In the genomic region with DNA sequence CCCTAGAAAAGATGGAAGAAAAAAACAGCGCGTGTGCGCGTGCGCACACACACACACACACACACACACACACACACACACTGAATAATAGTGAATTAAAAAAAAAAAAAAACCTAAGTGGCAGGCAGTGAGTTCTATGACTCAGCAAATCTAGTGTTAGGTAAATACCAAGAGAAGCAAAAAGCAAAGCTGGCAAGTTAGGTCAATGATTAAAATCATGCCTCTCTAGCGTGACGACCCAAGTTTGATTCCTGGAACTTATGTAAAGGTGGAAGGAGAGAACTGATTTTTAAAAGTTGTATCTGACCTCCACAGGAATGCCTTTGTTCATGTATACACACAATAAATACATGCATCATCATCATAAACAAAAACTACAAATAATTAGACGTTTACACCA, we compare ENCODE assay signal across 29 mouse cellular contexts. TPM values are rescaled to one million over a fixed set of nuclear protein-coding genes. Genes with fewer than 3 reads are reported as not detected.
DNase-seq lines count a peak whose midpoint lies in the region; ATAC-seq and TF ChIP-seq lines count a peak whose summit lies in the region.
"Had no signal": no experiment of that assay in that cellular context is flagged by ENCODE, and none has a peak within 500 bp of the region (broad histone marks: within the 10 kb centered on the region; RNA-seq: fewer than 3 reads in every experiment).

No protein-coding gene starts in this region.

- H3K36me3 ChIP-seq in kidney, embryonic 16.5 days (ENCODE audit: insufficient read depth, low read length): no peaks in the 10 kb centered on the region
- H3K36me3 ChIP-seq in liver, adult 2 months (ENCODE audit: control insufficient read depth, insufficient read depth, low read length): no peaks in the 10 kb centered on the region
- H3K36me3 ChIP-seq: embryonic facial prominence, embryonic 10.5 days; embryonic facial prominence, embryonic 12.5 days; G1E had no signal

- H3K4me2 ChIP-seq in kidney, embryonic 16.5 days (replicated peaks; ENCODE audit: low read depth, low read length): no peak overlapping the region
- H3K4me2 ChIP-seq: embryonic facial prominence, embryonic 12.5 days; forebrain, embryonic 13.5 days had no signal

- TF ChIP-seq CTCF in liver, adult 2 months (IDR thresholded peaks at IDR 0.05; ENCODE audit: low read depth, low read length): no peak

- H3K9ac ChIP-seq in kidney, embryonic 16.5 days (replicated peaks; ENCODE audit: low read length): no peak overlapping the region
- H3K9ac ChIP-seq in liver, adult 2 months (ENCODE audit: low read depth, low read length): no peak overlapping the region
- H3K9ac ChIP-seq: embryonic facial prominence, embryonic 12.5 days; forebrain, embryonic 13.5 days had no signal

- no peaks in the 10 kb centered on the region for H3K27me3 ChIP-seq in kidney, embryonic 16.5 days (ENCODE audit: insufficient read depth, low read length)
- H3K27me3 ChIP-seq in liver, adult 2 months (ENCODE audit: control insufficient read depth, insufficient read depth, low read length): no peaks in the 10 kb centered on the region
- H3K27me3 ChIP-seq: CH12.LX; embryonic facial prominence, embryonic 12.5 days; forebrain, embryonic 13.5 days had no signal

- peak; percentile 28 for DNase-seq in kidney, adult 11 months
- no peak for DNase-seq in kidney, adult 18-20 months
- DNase-seq in kidney, adult 8-10 months: peak; percentile 21 to 62
- no peak for DNase-seq in kidney, postnatal 25 days
- peak; percentile 14 for DNase-seq in kidney, postnatal 14 days
- DNase-seq in liver, adult 2 months (ENCODE audit: extremely low read depth, low read depth, low spot score): peak; percentile 28
- DNase-seq in liver: no peak
- DNase-seq: adrenal gland, adult 8-10 months; adrenal gland, postnatal 14 days; adrenal gland, postnatal 36 days; B cell, adult 2 months; cerebellum, adult 11-12 months; cerebellum, adult 2 months; cerebellum, adult 9-10 months; cerebellum, postnatal 10 days; cerebellum, postnatal 25 days had no signal

- WGBS in kidney, embryonic 16.5 days: 96% methylated on average over 8 of the region's 8 CpGs
- 77% methylated on average over 8 of the region's 8 CpGs for WGBS in liver, adult 2 months

- no peak for TF ChIP-seq POLR2A in liver, adult 2 months (IDR thresholded peaks at IDR 0.05; ENCODE audit: extremely low read depth, insufficient read depth, low read length)

- ATAC-seq in kidney, embryonic 16.5 days (ENCODE audit: low FRiP score, low TSS enrichment): no peak
- ATAC-seq: activated CD4-positive, CD25-positive, alpha-beta regulatory T cell, adult 4 months; CD4-positive, CD25-positive, alpha-beta regulatory T cell, adult 4 months; forebrain, embryonic 13.5 days; Patski had no signal

- no peak overlapping the region for H3K27ac ChIP-seq in kidney, embryonic 16.5 days (ENCODE audit: low read length)
- H3K27ac ChIP-seq in liver, adult 2 months (replicated peaks; ENCODE audit: insufficient read depth, low read depth, low read length): no peak overlapping the region
- H3K27ac ChIP-seq: embryonic facial prominence, embryonic 10.5 days; embryonic facial prominence, embryonic 12.5 days; forebrain, embryonic 13.5 days had no signal

- H3K4me3 ChIP-seq in kidney, embryonic 16.5 days (ENCODE audit: low read length): no peak overlapping the region
- H3K4me3 ChIP-seq in liver, adult 2 months (ENCODE audit: insufficient read depth, low read depth, low read length): no peak overlapping the region
- H3K4me3 ChIP-seq: embryonic facial prominence, embryonic 10.5 days; embryonic facial prominence, embryonic 12.5 days; forebrain, embryonic 13.5 days had no signal

- 0 out of 2 replicates have a peak, but pooled peaks cover 5% of the 10 kb centered on the region for H3K9me3 ChIP-seq in kidney, embryonic 16.5 days (ENCODE audit: low read length)
- H3K9me3 ChIP-seq: embryonic facial prominence, embryonic 12.5 days; forebrain, embryonic 13.5 days; G1E had no signal

- no peaks in the 10 kb centered on the region for H3K79me2 ChIP-seq in liver, adult 2 months (ENCODE audit: control insufficient read depth, insufficient read depth, low read length)

- H3K4me1 ChIP-seq in kidney, embryonic 16.5 days (ENCODE audit: insufficient read depth, low read length): no peaks in the 10 kb centered on the region
- no peaks in the 10 kb centered on the region for H3K4me1 ChIP-seq in liver, adult 2 months (ENCODE audit: control insufficient read depth, insufficient read depth, low read length)
- H3K4me1 ChIP-seq: embryonic facial prominence, embryonic 10.5 days; embryonic facial prominence, embryonic 12.5 days; forebrain, embryonic 13.5 days had no signal

RNA-seq across cellular contexts. Expression of a gene that starts 41.7 kb away (rescaled TPM):
- not detected in 2 replicates for polyA plus RNA-seq in kidney, embryonic 16.5 days (2015; fragmentation: Nextera tagmentation; extraction: Ambion mirVana)
- not detected in 2 replicates for total RNA-seq in liver, adult 2 months (2014; rRNA removed)
- polyA plus RNA-seq in liver, adult 2 months (2012; rRNA removed): not detected in 2 replicates
- total RNA-seq: adrenal gland, adult 18-20 months; adrenal gland, adult 8-10 months; adrenal gland, postnatal 14 days; adrenal gland, postnatal 36 days; CH12.LX; G1E had no signal
- polyA plus RNA-seq: activated CD4-positive, CD25-positive, alpha-beta regulatory T cell, adult 4 months; CD4-positive, CD25-positive, alpha-beta regulatory T cell, adult 4 months; cortical plate, adult 2 months; embryonic facial prominence, embryonic 10.5 days; embryonic facial prominence, embryonic 12.5 days; embryonic facial prominence, embryonic 14.5 days; forebrain, embryonic 11.5 days; forebrain, embryonic 13.5 days; G1E; Patski had no signal

RNA-seq across cellular contexts. Expression of a gene that starts 46.4 kb away (rescaled TPM):
- 207 and 217 TPM in 2 replicates for polyA plus RNA-seq in kidney, embryonic 16.5 days (2015; fragmentation: Nextera tagmentation; extraction: Ambion mirVana)
- 95.3 and 113 TPM in 2 replicates for total RNA-seq in liver, adult 2 months (2014; rRNA removed)
- 14.5 and 21.9 TPM in 2 replicates for polyA plus RNA-seq in liver, adult 2 months (2012; rRNA removed)

Comparison
In these comparisons a context has a peak if more than half of its experiments do, and no peak if none do; other contexts are left out.
1. DNase-seq: peak in kidney, adult 11 months (single experiment), kidney, adult 8-10 months (2 of 2), kidney, postnatal 14 days (single experiment) and liver, adult 2 months (single experiment); none in kidney, adult 18-20 months (single experiment), kidney, postnatal 25 days (0 of 2) and liver (single experiment).